Mouse (Mus musculus) induced T-regulatory cell, adult 2 months (primary cell): ENCODE measurements around the gene Rhcg.

Experiments
- DNase-seq: peaks from one replicate; pipeline ENCODE4 v3.0.0-alpha.2; 2012; ENCODE audit warnings: low read depth

The Rhcg gene

GRCm38 (mm10) chr7:79602006-79602405 is 15.5 kb downstream of the Rhcg start:
- DNase-seq = no peak

GRCm38 (mm10) chr7:79600122-79600521 is 17.3 kb downstream of the Rhcg start:
- DNase-seq = no peak

GRCm38 (mm10) chr7:79594854-79595253 is 22.6 kb downstream of the Rhcg start:
- DNase-seq = peak; percentile 80

GRCm38 (mm10) chr7:79591812-79592731 is 25.4 kb downstream of the Rhcg start:
- peak; percentile 47 for DNase-seq

GRCm38 (mm10) chr7:79590560-79591110 is 26.8 kb downstream of the Rhcg start:
- DNase-seq = no peak

- DNase-seq = no peak
These were observed 27.5 kb downstream of the Rhcg start for GRCm38 (mm10) chr7:79589763-79590559.

- no peak for DNase-seq
These were observed 29.2 kb downstream of the Rhcg start for GRCm38 (mm10) chr7:79588284-79588683.

GRCm38 (mm10) chr7:79578851-79579241 is 38.6 kb downstream of the Rhcg start:
- peak; percentile 43 for DNase-seq

GRCm38 (mm10) chr7:79577931-79578850 is 39.3 kb downstream of the Rhcg start:
- no peak for DNase-seq

GRCm38 (mm10) chr7:79577096-79577874 is 40.2 kb downstream of the Rhcg start:
- DNase-seq = no peak

- peak; percentile 68 for DNase-seq
These were observed 40.8 kb downstream of the Rhcg start for GRCm38 (mm10) chr7:79576659-79577058.

- no peak for DNase-seq
These were observed 45.2 kb downstream of the Rhcg start for GRCm38 (mm10) chr7:79572191-79572818.

GRCm38 (mm10) chr7:79568937-79569535 is 48.4 kb downstream of the Rhcg start:
- no peak for DNase-seq

- no peak for DNase-seq
These were observed 49.2 kb downstream of the Rhcg start for GRCm38 (mm10) chr7:79568212-79568611.

GRCm38 (mm10) chr7:79563675-79564074 is 53.8 kb downstream of the Rhcg start:
- no peak for DNase-seq

GRCm38 (mm10) chr7:79562385-79562784 is 55.1 kb downstream of the Rhcg start:
- DNase-seq = no peak

- DNase-seq = no peak
These were observed 58.8 kb downstream of the Rhcg start for GRCm38 (mm10) chr7:79558698-79559097.

- DNase-seq = no peak
These were observed 59.7 kb downstream of the Rhcg start for GRCm38 (mm10) chr7:79557728-79558221.

GRCm38 (mm10) chr7:79555368-79556034 is 62.0 kb downstream of the Rhcg start:
- no peak for DNase-seq
